Mouse (Mus musculus) embryonic facial prominence, embryonic 13.5 days (tissue): ENCODE measurements at regions not wholly inside any gene's neighbourhood (a gene's known extent, or its start where the extent isn't known, plus 50 kb on each side); places are given as distances from the start of the nearest gene placed in this dataset.

Experiments
- ATAC-seq: fragments of 200-750 bp; cut with Nextera tagmentation; 2 replicates; pipeline ENCODE4 v1.8.0; 2017; ENCODE audit warnings: low read depth; ENCODE audit not compliant: insufficient number of reproducible peaks, insufficient read depth, low FRiP score, low TSS enrichment
- H3K27ac ChIP-seq: fragments of 300-500 bp; sonication (generic); 2 replicates; pipeline ENCODE4 v1.5.1; 2015; ENCODE audit warnings: moderate library complexity, mild to moderate bottlenecking, inconsistent platforms
- H3K27me3 ChIP-seq: fragments of 300-500 bp; sonication (generic); 2 replicates; pipeline ENCODE4 v1.6.1; 2015; ENCODE audit warnings: mild to moderate bottlenecking, inconsistent platforms
- H3K36me3 ChIP-seq: fragments of 300-500 bp; sonication (generic); 2 replicates; pipeline ENCODE4 v1.6.1; 2015; ENCODE audit warnings: mild to moderate bottlenecking, inconsistent platforms
- H3K4me1 ChIP-seq: fragments of 300-500 bp; sonication (generic); 2 replicates; pipeline ENCODE4 v1.6.1; 2015; ENCODE audit warnings: inconsistent platforms
- H3K4me2 ChIP-seq: fragments of 300-500 bp; sonication (generic); 2 replicates; pipeline ENCODE4 v1.6.1; 2015; ENCODE audit warnings: moderate library complexity, mild to moderate bottlenecking, inconsistent platforms
- H3K4me3 ChIP-seq: fragments of 300-500 bp; sonication (generic); 2 replicates; pipeline ENCODE4 v1.5.1; 2015; ENCODE audit warnings: mild to moderate bottlenecking, inconsistent platforms
- H3K9ac ChIP-seq: fragments of 300-500 bp; sonication (generic); 2 replicates; pipeline ENCODE4 v1.6.1; 2015; ENCODE audit warnings: mild to moderate bottlenecking, inconsistent platforms
- H3K9me3 ChIP-seq: fragments of 300-500 bp; sonication (generic); 2 replicates; pipeline ENCODE4 v1.6.1; 2016; ENCODE audit warnings: inconsistent platforms
- WGBS: fragments of 180-500 bp; shearing (Covaris S2); methylation state at CpG from one replicate; pipeline ENCODE4 v1.1.7; 2015; ENCODE audit warnings: mixed read lengths; 5-methylcytosine and 5-hydroxymethylcytosine counted together

DNA sequence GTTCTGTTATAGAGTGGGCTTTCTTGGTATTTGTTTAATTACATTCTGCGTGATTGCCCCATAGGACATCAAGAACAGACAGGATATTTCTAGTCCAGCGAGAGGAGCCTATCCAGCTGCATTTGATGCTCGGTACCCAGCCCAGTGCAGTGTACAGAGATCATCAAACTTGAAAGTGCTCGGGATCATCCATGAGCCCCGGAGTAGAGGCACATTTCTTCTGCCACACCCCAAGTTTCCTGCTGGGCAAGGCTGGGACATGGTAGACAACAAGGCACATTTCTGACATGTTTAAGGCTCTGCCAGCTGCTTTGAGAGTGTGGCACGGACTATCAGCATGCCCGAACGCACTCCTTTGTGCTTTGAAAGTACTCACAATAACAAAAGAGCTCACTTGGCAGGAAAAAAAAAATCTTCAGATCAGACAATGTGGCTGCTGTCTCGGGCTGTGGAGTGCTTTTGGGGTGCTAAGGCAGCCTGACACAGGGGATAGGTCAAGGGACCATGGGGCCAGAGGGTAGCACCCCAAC is 607.2 kb downstream of the Zfp706 start:
- 71% methylated on average over 9 of the region's 9 CpGs for WGBS
- no peak for ATAC-seq

GRCm38 (mm10) chr15:36399355-36400012 is 608.1 kb downstream of the Zfp706 start:
- Histone ChIP-seq H3K4me2 (no peak overlapping the region), H3K36me3 (no peaks in the 10 kb centered on the region), H3K27ac (no peak overlapping the region), H3K4me3 (no peak overlapping the region), H3K27me3 (no peaks in the 10 kb centered on the region), H3K9ac (no peak overlapping the region), H3K4me1 (peaks cover 18% of the 10 kb centered on the region), H3K9me3 (no peaks in the 10 kb centered on the region)
- ATAC-seq = no peak
- 52% methylated on average over 7 of the region's 7 CpGs for WGBS

More for the DNA sequence above, 607.2 kb downstream of the Zfp706 start:
- Histone ChIP-seq H3K9me3 (no peaks in the 10 kb centered on the region), H3K36me3 (no peaks in the 10 kb centered on the region), H3K27me3 (no peaks in the 10 kb centered on the region), H3K27ac (no peak overlapping the region), H3K4me3 (no peak overlapping the region), H3K9ac (no peak overlapping the region), H3K4me2 (no peak overlapping the region), H3K4me1 (peaks cover 18% of the 10 kb centered on the region)

- Histone ChIP-seq H3K36me3 (no peaks in the 10 kb centered on the region), H3K27me3 (no peaks in the 10 kb centered on the region), H3K4me2 (no peak overlapping the region), H3K9me3 (no peaks in the 10 kb centered on the region), H3K27ac (no peak overlapping the region), H3K4me3 (no peak overlapping the region), H3K9ac (no peak overlapping the region), H3K4me1 (peaks cover 18% of the 10 kb centered on the region)
- 63% methylated on average over 9 of the region's 9 CpGs for WGBS
- no peak for ATAC-seq
These were observed 609.2 kb downstream of the Zfp706 start for GRCm38 (mm10) chr15:36398099-36398982.

DNA sequence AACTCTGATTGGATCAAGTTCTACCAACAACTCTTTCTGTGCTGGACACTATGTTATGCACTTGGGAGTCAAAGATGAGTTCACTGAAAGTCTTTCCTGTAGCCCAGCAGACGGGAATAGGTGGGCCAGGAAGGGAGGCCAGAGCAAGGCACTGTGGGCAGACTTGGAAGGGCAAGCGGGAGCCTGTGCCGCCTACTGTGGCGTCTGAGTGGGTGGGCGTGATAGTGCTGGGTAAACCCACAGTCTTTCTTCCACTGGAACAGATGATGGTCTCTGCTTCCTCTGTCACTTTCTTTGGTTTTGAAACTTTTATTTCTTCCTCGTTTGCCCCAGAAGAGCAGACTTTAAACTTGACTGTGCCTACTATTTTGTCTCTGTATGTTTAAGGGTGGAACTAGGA is 610.8 kb downstream of the Zfp706 start:
- H3K36me3 ChIP-seq = no peaks in the 10 kb centered on the region

GRCm38 (mm10) chr15:36396245-36396644 is 611.3 kb downstream of the Zfp706 start:
- peaks cover 18% of the 10 kb centered on the region for H3K4me1 ChIP-seq
- H3K4me2 ChIP-seq = no peak overlapping the region
- 74% methylated on average over 2 of the region's 2 CpGs for WGBS
- H3K9me3 ChIP-seq = no peaks in the 10 kb centered on the region
- no peak overlapping the region for H3K9ac ChIP-seq
- no peak overlapping the region for H3K27ac ChIP-seq
- ATAC-seq = no peak
- H3K36me3 ChIP-seq = no peaks in the 10 kb centered on the region
- H3K4me3 ChIP-seq = no peak overlapping the region
- H3K27me3 ChIP-seq = no peaks in the 10 kb centered on the region

More for the DNA sequence above, 610.8 kb downstream of the Zfp706 start:
- Histone ChIP-seq H3K27me3 (no peaks in the 10 kb centered on the region), H3K4me2 (no peak overlapping the region), H3K9ac (no peak overlapping the region), H3K4me3 (no peak overlapping the region), H3K4me1 (peaks cover 18% of the 10 kb centered on the region), H3K9me3 (no peaks in the 10 kb centered on the region), H3K27ac (no peak overlapping the region)
- ATAC-seq = no peak
- WGBS = 86% methylated on average over 6 of the region's 6 CpGs

DNA sequence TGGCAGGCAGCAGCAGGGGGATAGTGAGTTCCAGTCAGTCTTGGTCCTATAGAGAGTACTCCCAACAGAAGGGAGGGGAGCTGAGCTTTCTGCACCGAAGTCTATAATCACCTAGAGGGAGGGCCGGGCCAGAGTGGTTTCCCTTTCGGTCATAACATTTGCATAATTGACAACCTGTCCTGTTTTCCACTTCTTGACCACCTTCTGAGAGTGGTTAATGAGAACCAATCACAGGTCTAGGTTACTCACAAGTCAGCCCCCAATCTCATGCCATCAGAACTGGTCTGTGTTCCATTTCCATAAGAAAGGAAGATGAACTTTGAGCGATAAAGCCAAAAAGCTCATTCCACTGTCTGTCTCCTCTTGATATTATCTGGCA is 611.9 kb downstream of the Zfp706 start:
- Histone ChIP-seq H3K9ac (no peak overlapping the region), H3K4me3 (no peak overlapping the region), H3K36me3 (no peaks in the 10 kb centered on the region), H3K9me3 (no peaks in the 10 kb centered on the region), H3K27ac (no peak overlapping the region), H3K27me3 (no peaks in the 10 kb centered on the region), H3K4me1 (peaks cover 17% of the 10 kb centered on the region), H3K4me2 (no peak overlapping the region)
- ATAC-seq = no peak
- WGBS = 70% methylated on average over 4 of the region's 4 CpGs

GRCm38 (mm10) chr15:36394914-36395671 is 612.5 kb downstream of the Zfp706 start:
- Histone ChIP-seq H3K9me3 (no peaks in the 10 kb centered on the region), H3K4me2 (no peak overlapping the region), H3K4me3 (no peak overlapping the region), H3K27me3 (no peaks in the 10 kb centered on the region), H3K36me3 (no peaks in the 10 kb centered on the region), H3K4me1 (peaks cover 12% of the 10 kb centered on the region), H3K9ac (no peak overlapping the region), H3K27ac (no peak overlapping the region)
- 79% methylated on average over 8 of the region's 8 CpGs for WGBS
- no peak for ATAC-seq

- no peak overlapping the region for H3K4me2 ChIP-seq
- no peaks in the 10 kb centered on the region for H3K27me3 ChIP-seq
- no peak for ATAC-seq
- WGBS = 42% methylated on average over 4 of the region's 4 CpGs
- no peak overlapping the region for H3K4me3 ChIP-seq
- no peak overlapping the region for H3K27ac ChIP-seq
- H3K9me3 ChIP-seq = no peaks in the 10 kb centered on the region
- H3K4me1 ChIP-seq = no peaks in the 10 kb centered on the region
- H3K9ac ChIP-seq = no peak overlapping the region
- no peaks in the 10 kb centered on the region for H3K36me3 ChIP-seq
These were observed 617.8 kb downstream of the Zfp706 start for GRCm38 (mm10) chr15:36389775-36390174.

- Histone ChIP-seq H3K36me3 (no peaks in the 10 kb centered on the region), H3K4me3 (peak overlapping the region; percentile 7; the same call in 1 of the 2 replicates)
These were observed 626.3 kb downstream of the Zfp706 start for GRCm38 (mm10) chr15:36381228-36381671.

DNA sequence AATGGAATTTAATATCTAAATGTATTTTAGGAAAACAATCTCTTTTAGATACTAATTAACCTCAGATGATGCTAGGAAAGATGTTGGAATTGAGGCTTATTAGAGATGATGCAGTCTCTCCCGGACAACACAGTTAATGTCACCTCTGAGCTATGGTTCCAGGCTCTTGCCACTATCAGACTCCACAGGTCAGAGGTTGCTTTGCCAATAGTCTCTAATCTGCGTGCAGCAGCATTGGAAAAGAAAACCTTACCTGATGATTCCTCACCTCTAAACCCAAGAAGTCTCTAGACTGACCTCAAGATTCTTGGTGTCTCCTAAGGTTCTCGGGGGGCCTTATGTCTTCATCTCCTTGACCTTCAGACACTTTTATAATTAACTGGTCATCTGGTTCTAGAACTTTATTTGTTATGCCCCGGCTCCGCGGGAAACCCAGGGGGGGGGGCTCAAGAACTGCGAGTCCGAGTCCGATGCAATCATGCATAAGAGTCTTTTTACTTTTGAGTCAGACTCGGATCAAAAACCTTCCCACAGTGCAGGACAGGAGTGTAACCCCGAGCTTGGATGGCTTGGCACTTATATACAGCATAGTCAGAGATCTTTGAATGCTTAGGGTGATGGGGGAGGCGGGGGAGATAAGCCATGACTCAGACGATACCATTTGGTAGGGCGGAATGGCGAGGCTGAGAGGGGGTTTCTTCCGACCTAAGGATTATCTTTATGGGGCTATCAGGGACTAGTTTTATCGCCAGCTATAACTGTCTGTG is 626.9 kb downstream of the Zfp706 start:
- Histone ChIP-seq H3K36me3 (no peaks in the 10 kb centered on the region), H3K4me2 (peak overlapping the region; percentile 50), H3K9me3 (peaks cover 3% of the 10 kb centered on the region; the same call in 1 of the 2 replicates), H3K27ac (no peak overlapping the region), H3K27me3 (peaks cover 18% of the 10 kb centered on the region), H3K9ac (no peak overlapping the region), H3K4me1 (peaks cover 10% of the 10 kb centered on the region), H3K4me3 (peak overlapping the region; percentile 7; the same call in 1 of the 2 replicates)
- ATAC-seq = no peak
- 8% methylated on average over 17 of the region's 17 CpGs for WGBS

More at GRCm38 (mm10) chr15:36381228-36381671, 626.3 kb downstream of the Zfp706 start:
- 3% methylated on average over 8 of the region's 8 CpGs for WGBS
- Histone ChIP-seq H3K4me1 (peaks cover 10% of the 10 kb centered on the region), H3K27me3 (peaks cover 18% of the 10 kb centered on the region), H3K4me2 (peak overlapping the region; percentile 50), H3K9ac (peak overlapping the region; percentile 6; the same call in 1 of the 2 replicates), H3K27ac (no peak overlapping the region), H3K9me3 (peaks cover 3% of the 10 kb centered on the region; the same call in 1 of the 2 replicates)
- ATAC-seq = no peak
